Mouse (Mus musculus): ENCODE results near the gene Efcab12.
A peak's percentile ranks its signal among the peaks of the same experiment; 100 is the strongest.

The Efcab12 gene

DNA sequence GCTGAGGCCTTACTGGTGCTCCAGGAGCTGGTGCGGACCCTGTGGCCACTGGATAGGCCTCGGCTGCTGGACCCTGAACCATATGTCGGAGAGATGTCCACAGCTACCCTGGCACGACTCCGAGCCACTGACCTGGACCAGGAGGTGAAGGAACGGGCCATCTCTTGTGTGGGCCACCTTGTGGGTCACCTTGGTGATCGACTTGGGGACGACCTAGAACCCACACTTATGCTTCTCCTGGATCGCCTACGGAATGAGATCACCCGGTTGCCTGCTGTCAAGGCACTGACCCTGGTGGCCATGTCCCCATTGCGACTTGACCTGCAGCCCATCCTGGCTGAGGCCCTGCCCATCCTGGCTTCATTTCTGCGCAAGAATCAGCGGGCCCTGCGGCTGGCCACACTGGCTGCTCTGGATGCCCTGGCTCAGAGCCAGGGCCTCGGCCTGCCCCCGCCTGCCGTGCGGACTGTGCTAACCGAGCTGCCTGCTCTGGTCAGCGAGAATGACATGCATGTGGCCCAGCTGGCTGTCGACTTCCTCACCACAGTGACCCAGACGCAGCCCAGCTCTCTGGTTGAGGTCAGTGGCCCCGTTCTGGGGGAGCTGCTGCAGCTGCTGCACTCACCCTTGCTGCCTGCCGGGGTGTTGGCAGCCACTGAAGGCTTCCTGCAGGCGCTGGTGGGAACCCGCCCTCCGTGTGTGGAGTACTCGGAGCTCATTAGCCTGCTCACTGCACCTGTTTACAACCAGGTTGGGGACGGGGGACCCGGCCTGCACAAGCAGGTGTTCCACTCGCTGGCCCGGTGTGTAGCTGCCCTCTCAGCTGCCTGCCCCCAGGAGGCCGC is 46.1 kb downstream of the Efcab12 start:
- peak; percentile 41 to 65 for DNase-seq (ENCODE audit: low spot score in 2 of 2)

DNA sequence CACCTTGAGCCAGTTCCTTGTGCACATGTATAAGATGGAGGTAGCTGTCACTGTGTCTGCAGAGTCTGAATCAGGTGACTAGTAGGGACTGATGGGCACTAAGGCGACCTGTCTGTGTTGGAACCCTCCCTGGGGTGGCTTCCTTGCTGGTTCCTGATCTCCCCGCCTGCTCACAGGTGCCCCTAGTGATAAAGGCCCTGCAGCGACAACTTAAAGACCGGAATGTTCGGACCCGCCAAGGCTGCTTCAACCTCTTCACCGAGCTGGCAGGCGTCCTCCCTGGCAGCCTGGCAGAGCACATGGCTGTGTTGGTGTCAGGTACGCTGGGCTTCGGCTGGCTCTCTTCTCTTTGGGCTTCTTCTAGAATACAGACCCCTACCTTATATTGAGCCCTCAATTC is 47.2 kb downstream of the Efcab12 start:
- no peak for DNase-seq (ENCODE audit: low spot score in 2 of 2)

DNA sequence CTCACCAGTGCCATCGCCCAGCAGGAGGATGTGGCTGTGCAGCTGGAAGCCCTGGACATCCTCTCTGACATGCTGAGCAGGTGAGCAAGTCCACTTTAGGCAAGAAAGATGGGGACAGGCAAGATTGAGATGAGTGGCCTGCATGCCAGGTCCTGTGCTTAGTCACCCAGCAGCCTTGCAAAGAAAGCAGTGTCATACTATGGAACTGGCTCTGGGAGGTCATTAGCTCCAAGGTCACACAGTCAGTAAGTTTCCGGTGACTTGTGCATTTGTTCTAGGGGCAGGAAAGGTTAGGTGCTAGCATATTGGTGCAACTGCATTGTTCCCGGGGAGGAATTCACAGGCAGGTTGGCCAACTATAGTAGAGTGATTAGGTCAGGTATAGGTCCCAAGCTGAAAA is 55.4 kb downstream of the Efcab12 start:
- DNase-seq (ENCODE audit: low spot score in 2 of 2) = no peak

DNA sequence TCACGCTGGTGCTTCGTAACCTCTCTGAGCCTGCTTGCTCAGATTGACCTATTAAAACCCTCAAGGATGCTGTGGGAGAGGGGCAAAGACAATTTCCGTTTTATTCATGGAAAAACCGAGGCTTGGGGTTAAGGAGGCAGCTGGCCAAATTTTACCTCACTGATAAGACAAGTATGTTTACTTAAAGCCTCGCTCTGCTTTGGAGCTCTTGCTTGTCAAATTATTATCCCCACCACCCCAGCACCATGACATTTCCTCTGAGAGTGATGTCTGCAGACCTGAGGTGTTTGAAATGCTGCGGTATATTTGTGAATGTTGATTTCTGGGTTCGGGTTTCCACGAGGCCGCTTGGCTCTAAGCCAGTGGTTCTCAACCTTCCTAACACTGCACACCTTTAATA is 61.8 kb downstream of the Efcab12 start:
- no peak for DNase-seq (ENCODE audit: low spot score in 2 of 2)

DNA sequence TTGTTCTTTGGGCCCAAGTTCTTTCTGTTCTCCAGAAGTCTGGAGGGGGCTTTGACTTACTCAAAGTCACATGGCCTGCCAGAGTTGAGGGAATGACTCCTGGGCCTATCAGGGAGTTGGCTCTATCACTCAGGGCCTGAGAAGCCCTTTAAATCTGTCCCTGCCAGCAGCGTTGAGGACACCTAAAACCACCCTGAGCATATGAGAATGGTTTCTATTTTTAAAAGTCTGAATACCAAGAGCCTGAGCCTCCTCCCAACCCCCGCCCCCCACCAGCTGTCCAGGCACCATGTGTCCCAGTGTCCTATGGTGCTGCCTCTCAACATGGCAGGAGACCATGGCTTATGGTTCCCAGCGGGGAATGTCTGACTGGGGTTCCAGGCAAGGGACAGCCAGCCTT is 62.4 kb downstream of the Efcab12 start:
- no peak for DNase-seq (ENCODE audit: low spot score in 2 of 2)

DNA sequence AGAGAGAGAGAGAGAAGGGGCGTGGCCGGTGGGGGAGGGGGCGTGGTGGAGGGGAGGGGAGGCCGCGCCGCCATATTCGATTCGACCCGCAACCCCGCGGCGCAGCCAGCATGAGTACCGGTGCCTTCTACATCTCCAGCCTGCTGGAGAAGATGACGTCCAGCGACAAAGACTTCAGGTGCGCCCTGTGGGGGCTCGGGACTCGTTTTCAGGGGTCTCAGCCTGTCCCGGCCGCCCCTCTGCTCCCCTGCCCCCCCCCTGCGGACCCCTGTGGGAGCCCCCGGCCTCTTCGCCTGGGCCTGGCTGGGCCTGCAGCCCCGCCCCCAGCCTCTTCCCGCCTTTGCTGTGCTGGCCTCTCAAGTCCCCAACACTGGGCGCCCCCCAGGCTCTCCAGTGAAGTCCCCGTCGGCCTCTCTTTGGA is 63.7 kb downstream of the Efcab12 start, which contains the start of gene Cand2:
Gene Cand2 (plus strand): TSS at position 38 of the 421 bp plus-strand sequence.
- DNase-seq (ENCODE audit: low spot score in 2 of 2) = peak in 1 of 2 experiments; percentile 49

DNA sequence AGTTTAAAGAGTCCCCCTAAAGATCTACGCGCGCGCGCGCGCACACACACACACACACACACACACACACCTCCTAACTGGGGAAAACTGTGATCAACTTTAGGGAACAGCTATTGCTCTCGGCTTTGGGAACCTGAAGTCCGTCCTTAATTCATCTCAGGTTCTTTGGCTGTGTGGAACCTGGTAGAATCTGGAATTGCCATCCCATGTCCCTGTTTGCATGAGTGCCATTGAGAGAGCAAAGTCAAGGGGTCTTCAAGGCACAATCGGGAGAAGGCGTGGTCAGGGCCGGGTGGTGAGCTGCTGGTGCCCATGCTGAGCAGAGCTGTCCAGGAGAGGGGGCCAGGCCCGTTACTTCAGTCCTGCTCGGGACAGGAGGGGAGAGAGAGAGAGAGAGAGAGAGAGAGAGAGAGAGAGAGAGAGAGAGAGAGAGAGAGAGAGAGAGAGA is 64.2 kb downstream of the Efcab12 start:
- DNase-seq (ENCODE audit: low spot score in 2 of 2) = peak in 1 of 2 experiments; percentile 5

DNA sequence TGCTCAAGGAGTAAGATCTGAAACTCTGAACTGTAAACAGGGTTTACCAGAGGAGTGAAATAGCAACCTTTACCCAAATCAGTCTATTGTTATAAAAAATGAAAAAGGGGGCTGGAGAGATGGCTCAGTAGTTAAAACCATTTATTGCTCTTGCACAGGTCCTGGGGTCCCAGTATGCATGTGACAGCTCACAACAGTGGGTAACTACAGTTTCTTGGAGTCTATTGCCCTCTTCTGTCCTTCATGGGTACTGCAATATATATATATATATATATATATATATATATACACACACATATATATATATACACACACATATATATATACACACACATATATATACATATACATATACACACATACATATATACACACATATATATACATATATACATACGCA is 65.6 kb downstream of the Efcab12 start:
- no peak for DNase-seq (ENCODE audit: low spot score in 2 of 2)

DNA sequence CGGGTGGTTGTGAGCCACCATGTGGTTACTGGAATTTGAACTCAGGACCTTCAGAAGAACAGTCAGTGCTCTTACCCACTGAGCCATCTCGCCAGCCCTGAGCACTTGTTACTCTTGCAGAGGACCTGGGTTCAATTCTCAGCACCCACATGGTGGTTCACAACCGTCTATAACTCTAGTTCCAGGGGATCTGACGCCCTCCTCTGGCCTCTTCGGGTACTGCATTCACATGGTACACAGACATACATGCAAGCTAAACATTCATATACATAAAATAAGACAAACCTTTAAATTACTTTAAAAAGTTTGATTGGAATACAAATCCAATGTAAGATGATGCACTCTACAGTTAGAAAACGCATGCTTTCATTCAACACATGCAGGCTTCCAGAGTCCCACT is 66.0 kb downstream of the Efcab12 start:
- peak in 1 of 2 experiments; percentile 5 for DNase-seq (ENCODE audit: low spot score in 2 of 2)

DNA sequence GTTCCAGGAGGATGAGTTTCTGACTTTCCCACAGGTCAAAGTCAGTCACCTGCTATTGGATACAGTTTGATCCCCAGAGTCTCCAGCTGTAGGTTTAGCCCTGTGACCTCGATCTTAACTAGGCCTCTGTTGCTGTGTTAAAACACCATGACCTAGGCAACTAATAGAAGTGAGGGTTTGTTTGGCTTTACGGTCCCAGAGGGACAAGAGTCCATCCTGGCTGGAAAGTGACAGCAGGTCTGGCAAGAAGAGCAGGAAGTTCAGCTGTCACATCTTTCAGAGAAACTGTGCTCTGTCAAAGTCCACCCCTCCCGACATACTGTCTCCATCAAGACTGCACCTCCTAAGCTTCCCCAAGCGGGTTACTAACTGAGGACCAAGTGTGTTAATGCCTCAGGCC is 67.4 kb downstream of the Efcab12 start:
- DNase-seq (ENCODE audit: low spot score in 2 of 2) = no peak

DNA sequence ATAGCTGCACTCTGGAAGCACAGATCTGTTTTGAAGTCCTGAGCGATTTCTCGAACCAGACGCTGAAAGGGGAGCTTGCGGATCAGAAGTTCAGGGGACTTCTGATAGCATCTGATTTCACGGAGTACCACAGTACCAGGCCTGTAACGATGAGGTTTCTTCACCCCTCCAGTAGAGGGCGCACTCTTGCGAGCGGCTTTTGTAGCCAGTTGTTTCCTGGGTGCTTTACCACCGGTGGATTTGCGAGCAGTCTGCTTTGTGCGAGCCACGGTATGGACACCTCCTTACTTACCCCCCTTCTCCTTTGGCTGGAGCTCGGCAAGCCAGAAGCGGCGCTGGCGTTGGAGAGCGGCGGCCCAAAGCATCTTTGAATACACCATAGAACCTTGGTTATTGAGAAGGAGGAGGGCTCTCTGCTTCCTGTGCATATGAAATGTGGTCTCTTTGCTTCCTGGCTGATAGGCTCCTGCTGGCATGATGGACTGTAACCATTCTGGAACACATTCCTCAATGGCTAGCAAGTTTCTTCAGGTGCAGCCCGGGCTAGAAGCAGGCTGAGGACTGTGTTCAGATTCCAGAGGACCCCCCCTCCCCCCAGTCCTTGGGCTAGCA is 68.0 kb downstream of the Efcab12 start:
- no peak for DNase-seq (ENCODE audit: low spot score in 2 of 2)

DNA sequence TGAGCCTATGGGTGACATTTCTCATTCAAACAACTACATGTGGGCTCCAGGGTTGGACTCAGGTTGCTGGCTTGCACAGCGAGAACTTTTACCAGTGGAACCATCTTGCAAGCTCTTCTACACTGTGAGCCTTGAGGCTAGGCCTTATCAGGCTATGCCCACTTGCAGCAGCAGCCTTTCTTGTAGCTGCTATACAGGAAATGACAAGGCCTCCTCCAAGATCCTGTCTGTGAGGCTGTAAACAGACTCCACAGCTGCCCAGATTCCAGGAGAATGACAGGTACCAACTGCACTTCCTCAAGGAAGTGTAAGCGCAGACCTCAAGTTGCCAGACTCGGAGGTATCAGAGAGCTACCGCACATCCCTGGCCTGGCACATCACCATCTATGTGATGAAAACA is 70.0 kb downstream of the Efcab12 start:
- no peak for DNase-seq (ENCODE audit: low spot score in 2 of 2)

DNA sequence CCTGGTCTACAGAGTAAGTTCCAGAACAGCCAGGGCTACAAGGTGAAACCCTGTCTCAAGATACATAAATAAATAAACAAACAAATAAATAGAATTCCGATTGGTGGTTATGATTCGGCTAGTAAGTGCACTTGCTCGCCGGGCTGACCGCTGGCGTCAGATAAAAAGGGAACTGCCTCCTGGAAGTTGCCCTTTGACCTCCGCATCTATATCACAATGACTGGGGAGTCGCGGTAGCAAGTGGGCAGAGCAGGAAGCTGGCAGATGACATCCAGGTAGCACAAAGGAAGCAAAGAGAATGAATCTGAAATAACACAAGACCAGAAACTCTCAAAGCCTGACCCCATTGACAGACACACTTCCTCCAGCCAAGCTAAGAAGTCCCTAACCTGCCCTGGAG is 70.9 kb downstream of the Efcab12 start:
- no peak for DNase-seq (ENCODE audit: low spot score in 2 of 2)

DNA sequence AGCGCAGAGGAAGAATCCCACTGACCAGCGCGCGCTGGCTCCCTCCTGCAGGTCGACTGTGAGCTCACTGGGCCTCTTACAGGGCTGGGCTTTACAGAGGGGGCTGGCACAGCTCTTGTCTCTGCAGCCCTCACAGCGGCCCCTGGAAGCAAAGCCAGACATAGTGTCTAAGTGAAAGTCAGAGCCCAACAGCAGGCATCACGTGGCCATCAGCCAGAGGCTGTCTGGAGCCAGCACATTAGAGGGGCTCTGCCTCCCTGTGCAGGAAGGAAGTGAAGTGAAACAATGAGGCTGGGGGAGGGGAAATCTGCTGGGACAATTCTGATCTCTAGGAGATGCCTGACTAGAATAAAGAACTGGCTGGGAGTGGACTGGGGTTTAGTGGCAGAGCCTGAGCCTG is 74.0 kb downstream of the Efcab12 start:
- no peak for DNase-seq (ENCODE audit: low spot score in 2 of 2)

DNA sequence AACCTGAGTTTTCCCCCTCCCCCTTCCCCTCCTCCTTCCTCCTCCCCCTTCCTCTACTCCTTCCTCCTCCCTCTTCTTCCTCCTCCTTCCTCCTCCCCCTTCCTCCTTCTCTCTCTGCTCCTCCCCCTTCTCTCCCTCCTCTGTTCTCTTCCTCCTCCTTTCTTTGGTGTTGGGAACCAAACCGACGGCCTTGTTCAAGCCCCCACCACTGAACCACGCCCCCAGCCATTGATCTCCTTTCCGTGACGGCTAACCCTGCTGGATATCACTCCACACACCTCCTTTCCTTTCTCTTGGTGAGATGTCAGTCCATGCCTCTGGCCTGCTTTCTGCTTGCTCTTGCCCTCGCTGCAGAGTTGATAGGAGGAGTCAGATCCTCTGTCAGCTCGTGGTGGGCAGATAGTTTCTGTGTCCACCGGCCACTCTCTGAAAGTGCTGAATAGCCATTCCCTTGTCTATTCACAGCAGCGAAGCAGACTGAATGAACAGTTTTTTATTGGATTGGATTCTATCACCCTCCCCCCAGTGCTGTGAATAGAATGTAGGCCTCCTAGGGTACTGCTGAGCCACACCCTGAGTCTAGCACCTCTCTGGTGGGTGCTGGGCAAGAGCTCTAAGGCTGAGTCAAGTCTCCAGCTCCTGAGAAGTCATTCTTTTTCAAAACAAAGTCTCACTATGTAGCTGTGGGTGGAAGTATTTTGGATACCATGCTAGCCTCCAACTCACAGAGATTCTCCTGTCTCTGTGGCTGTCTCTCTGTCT is 76.0 kb downstream of the Efcab12 start, which contains the start of gene Tmem40:
Gene Tmem40 (minus strand): TSS at position 416 of the 762 bp plus-strand sequence.
- no peak for DNase-seq (ENCODE audit: low spot score in 2 of 2)

DNA sequence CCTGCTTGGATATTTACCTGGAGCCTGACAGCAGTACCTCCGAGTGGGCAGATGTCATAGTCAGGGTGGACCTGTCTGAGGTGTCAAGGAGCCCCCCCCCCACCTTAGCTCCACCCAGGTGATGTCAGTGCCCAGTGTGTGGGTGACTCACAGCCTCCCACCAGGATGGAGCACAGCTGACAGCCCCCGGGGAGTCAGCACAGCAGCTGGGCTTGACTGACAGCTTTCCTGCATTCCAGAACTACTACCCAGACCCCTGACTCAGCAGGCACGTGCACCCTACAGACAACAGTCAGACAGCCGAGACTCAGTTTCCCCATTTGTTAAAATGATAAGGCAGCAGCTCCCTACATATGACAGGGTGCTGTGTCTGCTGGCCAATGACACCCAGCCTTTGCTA is 77.2 kb downstream of the Efcab12 start:
- no peak for DNase-seq (ENCODE audit: low spot score in 2 of 2)
